Mouse (Mus musculus): ENCODE data around the gene Cxcr6. TPM values are rescaled to one million over a fixed set of nuclear protein-coding genes. Genes with fewer than 3 reads are reported as not detected.
"Not testable (repeated sequence)": the region's sequence is repeated elsewhere in the genome, so short reads cannot be mapped to it uniquely, and the experiment has no call there.

Cxcr6 gene
- 0.07 and 0.14 TPM in 2 replicates for polyA plus RNA-seq (2016; fragmentation: Nextera tagmentation; extraction: Ambion mirVana)

GRCm38 (mm10) chr9:123806267-123806666 is at the start of gene Cxcr6:
TSS of gene Cxcr6 (plus strand) at chr9:123806475.
- H3K27ac ChIP-seq: no peak within 1 kb of the TSS
- peaks cover 16% of the 10 kb centered on the region for H3K36me3 ChIP-seq (replicated peaks)
- H3K4me1 ChIP-seq: no peaks in the 10 kb centered on the region
- H3K4me3 ChIP-seq: no peak within 1 kb of the TSS
- DNase-seq (ENCODE audit: extremely low spot score, low spot score): no peak
- H3K27me3 ChIP-seq (ENCODE audit: poor library complexity, severe bottlenecking): no peaks in the 10 kb centered on the region
- 93% methylated on average over 5 of the region's 5 CpGs for WGBS
- no peaks in the 10 kb centered on the region for H3K9me3 ChIP-seq

- H3K27me3 ChIP-seq (ENCODE audit: poor library complexity, severe bottlenecking): no peaks in the 10 kb centered on the region
- H3K4me1 ChIP-seq: no peaks in the 10 kb centered on the region
- DNase-seq (ENCODE audit: extremely low spot score, low spot score): no peak
- no peak overlapping the region for H3K4me3 ChIP-seq
- no peaks in the 10 kb centered on the region for H3K36me3 ChIP-seq (replicated peaks)
- no peaks in the 10 kb centered on the region for H3K9me3 ChIP-seq
- 85% methylated on average over 3 of the region's 3 CpGs for WGBS
- H3K27ac ChIP-seq: no peak overlapping the region
These were observed 49.5 kb upstream of the Cxcr6 start for GRCm38 (mm10) chr9:123756752-123757151.

- no peaks in the 10 kb centered on the region for H3K9me3 ChIP-seq
- H3K27ac ChIP-seq: no peak overlapping the region
- H3K36me3 ChIP-seq (replicated peaks): no peaks in the 10 kb centered on the region
- H3K4me1 ChIP-seq: no peaks in the 10 kb centered on the region
- no peaks in the 10 kb centered on the region for H3K27me3 ChIP-seq (ENCODE audit: poor library complexity, severe bottlenecking)
- WGBS: 73% methylated on average over 2 of the region's 2 CpGs
- H3K4me3 ChIP-seq: no peak overlapping the region
- no peak for DNase-seq (ENCODE audit: extremely low spot score, low spot score)
These were observed 48.9 kb upstream of the Cxcr6 start for GRCm38 (mm10) chr9:123757326-123757725.

- Histone ChIP-seq H3K9me3 (no peaks in the 10 kb centered on the region), H3K4me3 (no peak overlapping the region), H3K27ac (no peak overlapping the region), H3K36me3 (replicated peaks) (no peaks in the 10 kb centered on the region), H3K4me1 (no peaks in the 10 kb centered on the region), H3K27me3 (ENCODE audit: poor library complexity, severe bottlenecking) (no peaks in the 10 kb centered on the region)
- 86% methylated on average over 1 of the region's 1 CpGs for WGBS
- no peak for DNase-seq (ENCODE audit: extremely low spot score, low spot score)
These were observed 48.1 kb upstream of the Cxcr6 start for GRCm38 (mm10) chr9:123758156-123758555.

- Histone ChIP-seq H3K36me3 (replicated peaks) (no peaks in the 10 kb centered on the region), H3K27ac (no peak overlapping the region), H3K27me3 (ENCODE audit: poor library complexity, severe bottlenecking) (no peaks in the 10 kb centered on the region), H3K4me1 (no peaks in the 10 kb centered on the region), H3K9me3 (no peaks in the 10 kb centered on the region), H3K4me3 (no peak overlapping the region)
- 85% methylated on average over 4 of the region's 4 CpGs for WGBS
- DNase-seq (ENCODE audit: extremely low spot score, low spot score): no peak
These were observed 47.6 kb upstream of the Cxcr6 start for GRCm38 (mm10) chr9:123758645-123759044.

GRCm38 (mm10) chr9:123760806-123761205 is 45.5 kb upstream of the Cxcr6 start:
- H3K36me3 ChIP-seq (replicated peaks): no peaks in the 10 kb centered on the region
- DNase-seq (ENCODE audit: extremely low spot score, low spot score): no peak
- no peaks in the 10 kb centered on the region for H3K27me3 ChIP-seq (ENCODE audit: poor library complexity, severe bottlenecking)
- H3K4me1 ChIP-seq: no peaks in the 10 kb centered on the region
- no peak overlapping the region for H3K27ac ChIP-seq
- H3K9me3 ChIP-seq: no peaks in the 10 kb centered on the region
- 91% methylated on average over 3 of the region's 3 CpGs for WGBS
- no peak overlapping the region for H3K4me3 ChIP-seq

- no peaks in the 10 kb centered on the region for H3K27me3 ChIP-seq (ENCODE audit: poor library complexity, severe bottlenecking)
- 91% methylated on average over 4 of the region's 4 CpGs for WGBS
These were observed 43.4 kb upstream of the Cxcr6 start for GRCm38 (mm10) chr9:123762886-123763285.

GRCm38 (mm10) chr9:123763771-123764170 is 42.5 kb upstream of the Cxcr6 start:
- Histone ChIP-seq H3K27me3 (ENCODE audit: poor library complexity, severe bottlenecking) (no peaks in the 10 kb centered on the region), H3K4me3 (no peak overlapping the region), H3K4me1 (no peaks in the 10 kb centered on the region), H3K36me3 (replicated peaks) (no peaks in the 10 kb centered on the region), H3K27ac (no peak overlapping the region), H3K9me3 (no peaks in the 10 kb centered on the region)
- 79% methylated on average over 3 of the region's 3 CpGs for WGBS
- no peak for DNase-seq (ENCODE audit: extremely low spot score, low spot score)

More at GRCm38 (mm10) chr9:123762886-123763285, 43.4 kb upstream of the Cxcr6 start:
- no peak overlapping the region for H3K4me3 ChIP-seq
- no peak overlapping the region for H3K27ac ChIP-seq
- no peaks in the 10 kb centered on the region for H3K36me3 ChIP-seq (replicated peaks)
- no peak for DNase-seq (ENCODE audit: extremely low spot score, low spot score)
- no peaks in the 10 kb centered on the region for H3K9me3 ChIP-seq
- no peaks in the 10 kb centered on the region for H3K4me1 ChIP-seq

- Histone ChIP-seq H3K4me3 (no peak overlapping the region), H3K4me1 (no peaks in the 10 kb centered on the region), H3K9me3 (no peaks in the 10 kb centered on the region), H3K27ac (no peak overlapping the region), H3K27me3 (ENCODE audit: poor library complexity, severe bottlenecking) (no peaks in the 10 kb centered on the region), H3K36me3 (replicated peaks) (no peaks in the 10 kb centered on the region)
- no peak for DNase-seq (ENCODE audit: extremely low spot score, low spot score)
- WGBS: 92% methylated on average over 3 of the region's 3 CpGs
These were observed 39.3 kb upstream of the Cxcr6 start for GRCm38 (mm10) chr9:123766996-123767395.

- H3K36me3 ChIP-seq (replicated peaks): no peaks in the 10 kb centered on the region
- no peaks in the 10 kb centered on the region for H3K9me3 ChIP-seq
- H3K27me3 ChIP-seq (ENCODE audit: poor library complexity, severe bottlenecking): no peaks in the 10 kb centered on the region
- DNase-seq (ENCODE audit: extremely low spot score, low spot score): no peak
- H3K4me3 ChIP-seq: no peak overlapping the region
- WGBS: 83% methylated on average over 1 of the region's 1 CpGs
- no peaks in the 10 kb centered on the region for H3K4me1 ChIP-seq
- H3K27ac ChIP-seq: no peak overlapping the region
These were observed 37.8 kb upstream of the Cxcr6 start for GRCm38 (mm10) chr9:123768443-123768842.

- Histone ChIP-seq H3K27me3 (ENCODE audit: poor library complexity, severe bottlenecking) (no peaks in the 10 kb centered on the region), H3K4me1 (no peaks in the 10 kb centered on the region), H3K9me3 (no peaks in the 10 kb centered on the region), H3K4me3 (no peak overlapping the region), H3K27ac (no peak overlapping the region), H3K36me3 (replicated peaks) (no peaks in the 10 kb centered on the region)
- 77% methylated on average over 6 of the region's 6 CpGs for WGBS
- DNase-seq (ENCODE audit: extremely low spot score, low spot score): no peak
These were observed 36.7 kb upstream of the Cxcr6 start for GRCm38 (mm10) chr9:123769532-123769931.

GRCm38 (mm10) chr9:123773299-123773698 is 33.0 kb upstream of the Cxcr6 start:
- H3K27ac ChIP-seq; DNase-seq (ENCODE audit: extremely low spot score, low spot score); H3K27me3 ChIP-seq (ENCODE audit: poor library complexity, severe bottlenecking); H3K4me3 ChIP-seq; H3K4me1 ChIP-seq; H3K9me3 ChIP-seq; H3K36me3 ChIP-seq (replicated peaks): not testable (repeated sequence)
- 34% methylated on average over 2 of the region's 2 CpGs for WGBS

- Histone ChIP-seq H3K27ac (no peak overlapping the region), H3K36me3 (replicated peaks) (peaks cover 61% of the 10 kb centered on the region), H3K4me3 (no peak overlapping the region), H3K9me3 (peaks cover 8% of the 10 kb centered on the region; the same call in 1 of the 2 replicates), H3K27me3 (ENCODE audit: poor library complexity, severe bottlenecking) (no peaks in the 10 kb centered on the region), H3K4me1 (no peaks in the 10 kb centered on the region)
- DNase-seq (ENCODE audit: extremely low spot score, low spot score): no peak
- 89% methylated on average over 4 of the region's 4 CpGs for WGBS
These were observed 17.3 kb upstream of the Cxcr6 start for GRCm38 (mm10) chr9:123788855-123789529.

GRCm38 (mm10) chr9:123796174-123796573 is 10.1 kb upstream of the Cxcr6 start:
- peaks cover 70% of the 10 kb centered on the region for H3K36me3 ChIP-seq (replicated peaks)
- peak; percentile 19 for DNase-seq (ENCODE audit: extremely low spot score, low spot score)
- no peaks in the 10 kb centered on the region for H3K27me3 ChIP-seq (ENCODE audit: poor library complexity, severe bottlenecking)
- H3K9me3 ChIP-seq: no peaks in the 10 kb centered on the region
- WGBS: 74% methylated on average over 3 of the region's 3 CpGs
- H3K4me1 ChIP-seq: no peaks in the 10 kb centered on the region
- H3K4me3 ChIP-seq: no peak overlapping the region
- no peak overlapping the region for H3K27ac ChIP-seq

Data from forebrain, embryonic 10.5 days (tissue).